Mouse (Mus musculus) heart, embryonic 12.5 days (tissue): Measurements from ENCODE around the gene Nkx2-5. TPM values are rescaled to one million over a fixed set of nuclear protein-coding genes. Genes with fewer than 3 reads are reported as not detected.
A peak's percentile ranks its signal among the peaks of the same experiment; 100 is the strongest.

Experiments used
- ATAC-seq: fragments of 200-750 bp; cut with Nextera tagmentation; 2 replicates; pipeline ENCODE4 v1.8.0; 2017; ENCODE audit warnings: moderate TSS enrichment, moderate library complexity; ENCODE audit not compliant: insufficient number of reproducible peaks, low FRiP score
- H3K27ac ChIP-seq: fragments of 300-500 bp; sonication (generic); 2 replicates; pipeline ENCODE4 v1.5.1; 2016; ENCODE audit warnings: mild to moderate bottlenecking, moderate library complexity; ENCODE audit not compliant: poor library complexity, severe bottlenecking
- H3K27me3 ChIP-seq: fragments of 300-500 bp; sonication (generic); replicated peaks from 2 replicates; pipeline ENCODE4 v1.6.1; 2016; ENCODE audit warnings: mild to moderate bottlenecking, moderate library complexity
- H3K36me3 ChIP-seq: fragments of 300-500 bp; sonication (generic); 2 replicates; pipeline ENCODE4 v1.6.1; 2016; ENCODE audit warnings: mild to moderate bottlenecking, moderate library complexity
- H3K4me1 ChIP-seq: fragments of 300-500 bp; sonication (generic); replicated peaks from 2 replicates; pipeline ENCODE4 v1.6.1; 2016; ENCODE audit warnings: mild to moderate bottlenecking
- H3K4me2 ChIP-seq: fragments of 300-500 bp; sonication (generic); 2 replicates; pipeline ENCODE4 v1.6.1; 2016; ENCODE audit warnings: mild to moderate bottlenecking, moderate library complexity
- H3K4me3 ChIP-seq: fragments of 300-500 bp; sonication (generic); 2 replicates; pipeline ENCODE4 v1.5.1; 2016; ENCODE audit warnings: mild to moderate bottlenecking
- H3K9ac ChIP-seq: fragments of 300-500 bp; sonication (generic); 2 replicates; pipeline ENCODE4 v1.6.1; 2016; ENCODE audit warnings: mild to moderate bottlenecking, moderate library complexity
- H3K9me3 ChIP-seq: fragments of 300-500 bp; sonication (generic); replicated peaks from 2 replicates; pipeline ENCODE4 v1.6.1; 2016; ENCODE audit warnings: mild to moderate bottlenecking, moderate library complexity
- WGBS: fragments of 180-500 bp; shearing (Covaris S2); methylation state at CpG from one replicate; pipeline ENCODE4 v1.1.7; 2016; 5-methylcytosine and 5-hydroxymethylcytosine counted together
- polyA plus RNA-seq: library from polyadenylated mRNA; unstranded; fragments of >200 nt; fragmentation: Nextera tagmentation; extraction: Ambion mirVana; gene quantifications from 2 replicates; pipeline ENCODE4 v1.2.1, GENCODE M21; 2016

The Nkx2-5 gene
- 200 and 212 TPM in 2 replicates for polyA plus RNA-seq

GRCm38 (mm10) chr17:26844909-26845148, at the start of gene Nkx2-5:
TSS of gene Nkx2-5 (minus strand) at chr17:26845009.
- peak within 1 kb of the TSS; percentile 82 for H3K4me2 ChIP-seq

GRCm38 (mm10) chr17:26894342-26894741, 49.5 kb upstream of the Nkx2-5 start:
- H3K9ac ChIP-seq = no peak overlapping the region
- no peaks in the 10 kb centered on the region for H3K27me3 ChIP-seq
- H3K27ac ChIP-seq = peak overlapping the region; percentile 86
- no peaks in the 10 kb centered on the region for H3K36me3 ChIP-seq
- H3K9me3 ChIP-seq = no peaks in the 10 kb centered on the region
- H3K4me2 ChIP-seq = no peak overlapping the region
- H3K4me3 ChIP-seq = no peak overlapping the region
- H3K4me1 ChIP-seq = peaks cover 47% of the 10 kb centered on the region
- WGBS = 79% methylated on average over 6 of the region's 6 CpGs
- ATAC-seq = no peak

More at GRCm38 (mm10) chr17:26844909-26845148, at the start of gene Nkx2-5:
- WGBS = 1% methylated on average over 5 of the region's 5 CpGs
- H3K4me1 ChIP-seq = peaks cover 15% of the 10 kb centered on the region; the same call in 1 of the 2 replicates
- peak within 1 kb of the TSS; percentile 77 for H3K4me3 ChIP-seq
- peak within 1 kb of the TSS; percentile 93 for H3K27ac ChIP-seq
- H3K9ac ChIP-seq = peak within 1 kb of the TSS; percentile 95
- no peak for ATAC-seq
- no peaks in the 10 kb centered on the region for H3K36me3 ChIP-seq
- H3K27me3 ChIP-seq = peaks cover 45% of the 10 kb centered on the region
- no peaks in the 10 kb centered on the region for H3K9me3 ChIP-seq

GRCm38 (mm10) chr17:26893492-26893891, 48.7 kb upstream of the Nkx2-5 start:
- Histone ChIP-seq H3K4me3 (no peak overlapping the region), H3K27ac (peak overlapping the region; percentile 86), H3K4me1 (peaks cover 48% of the 10 kb centered on the region), H3K36me3 (no peaks in the 10 kb centered on the region), H3K4me2 (0 out of 2 replicates have a peak overlapping the region, but pooled peaks have one; percentile 48), H3K9ac (peak overlapping the region; percentile 32; the same call in 1 of the 2 replicates), H3K27me3 (no peaks in the 10 kb centered on the region), H3K9me3 (no peaks in the 10 kb centered on the region)
- no peak for ATAC-seq
- WGBS = 41% methylated on average over 6 of the region's 6 CpGs

- WGBS = 23% methylated on average over 16 of the region's 16 CpGs
- H3K9ac ChIP-seq = 0 out of 2 replicates have a peak overlapping the region, but pooled peaks have one; percentile 7
- H3K4me2 ChIP-seq = peak overlapping the region; percentile 48
- peak; percentile 86 for ATAC-seq
- no peaks in the 10 kb centered on the region for H3K27me3 ChIP-seq
- H3K4me3 ChIP-seq = peak overlapping the region; percentile 9; the same call in 1 of the 2 replicates
- no peaks in the 10 kb centered on the region for H3K9me3 ChIP-seq
- H3K4me1 ChIP-seq = peaks cover 54% of the 10 kb centered on the region
- H3K36me3 ChIP-seq = no peaks in the 10 kb centered on the region
- peak overlapping the region; percentile 86 for H3K27ac ChIP-seq
Observed at GRCm38 (mm10) chr17:26892635-26893375, 48.0 kb upstream of the Nkx2-5 start.

GRCm38 (mm10) chr17:26887926-26888325, 43.1 kb upstream of the Nkx2-5 start:
- Histone ChIP-seq H3K27me3 (no peaks in the 10 kb centered on the region), H3K4me2 (no peak overlapping the region), H3K4me3 (no peak overlapping the region), H3K27ac (peak overlapping the region; percentile 55), H3K9ac (no peak overlapping the region), H3K9me3 (no peaks in the 10 kb centered on the region), H3K4me1 (peaks cover 52% of the 10 kb centered on the region), H3K36me3 (no peaks in the 10 kb centered on the region)
- no peak for ATAC-seq
- WGBS = 17% methylated on average over 3 of the region's 3 CpGs

- Histone ChIP-seq H3K9me3 (0 out of 2 replicates have a peak, but pooled peaks cover under 1% of the 10 kb centered on the region), H3K36me3 (peaks cover under 1% of the 10 kb centered on the region; the same call in 1 of the 2 replicates), H3K4me3 (peak overlapping the region; percentile 46), H3K27ac (peak overlapping the region; percentile 91; the same call in 1 of the 2 replicates), H3K4me2 (peak overlapping the region; percentile 73), H3K27me3 (no peaks in the 10 kb centered on the region), H3K9ac (peak overlapping the region; percentile 73; the same call in 1 of the 2 replicates), H3K4me1 (peaks cover 36% of the 10 kb centered on the region)
- WGBS = 8% methylated on average over 30 of the region's 30 CpGs
- ATAC-seq = peak; percentile 72
Observed at GRCm38 (mm10) chr17:26886047-26886749, 41.4 kb upstream of the Nkx2-5 start.

- Histone ChIP-seq H3K9me3 (0 out of 2 replicates have a peak, but pooled peaks cover 5% of the 10 kb centered on the region), H3K36me3 (peaks cover 6% of the 10 kb centered on the region; the same call in 1 of the 2 replicates), H3K9ac (peak overlapping the region; percentile 73), H3K4me1 (peaks cover 36% of the 10 kb centered on the region), H3K27me3 (no peaks in the 10 kb centered on the region), H3K4me2 (peak overlapping the region; percentile 73), H3K4me3 (peak overlapping the region; percentile 46), H3K27ac (peak overlapping the region; percentile 91)
- whole genome bisulfite sequencing = 17% methylated on average over 25 of the region's 25 CpGs
- ATAC-seq = peak; percentile 79
Observed at GRCm38 (mm10) chr17:26884995-26885926, 40.5 kb upstream of the Nkx2-5 start.

- peak overlapping the region; percentile 73; the same call in 1 of the 2 replicates for H3K9ac ChIP-seq
- peak overlapping the region; percentile 91; the same call in 1 of the 2 replicates for H3K27ac ChIP-seq
- H3K9me3 ChIP-seq = peaks cover 6% of the 10 kb centered on the region; the same call in 1 of the 2 replicates
- no peak overlapping the region for H3K4me3 ChIP-seq
- 0 out of 2 replicates have a peak overlapping the region, but pooled peaks have one; percentile 73 for H3K4me2 ChIP-seq
- peaks cover 36% of the 10 kb centered on the region for H3K4me1 ChIP-seq
- 71% methylated on average over 6 of the region's 6 CpGs for WGBS
- no peak for ATAC-seq
- H3K36me3 ChIP-seq = peaks cover 6% of the 10 kb centered on the region
- no peaks in the 10 kb centered on the region for H3K27me3 ChIP-seq
Observed at GRCm38 (mm10) chr17:26883585-26883984, 38.8 kb upstream of the Nkx2-5 start.

GRCm38 (mm10) chr17:26882706-26883105, 37.9 kb upstream of the Nkx2-5 start:
- peaks cover 32% of the 10 kb centered on the region for H3K4me1 ChIP-seq
- no peak overlapping the region for H3K4me3 ChIP-seq
- H3K27me3 ChIP-seq = no peaks in the 10 kb centered on the region
- peaks cover 6% of the 10 kb centered on the region for H3K36me3 ChIP-seq
- 63% methylated on average over 1 of the region's 1 CpGs for WGBS
- no peak overlapping the region; the same call in 1 of the 2 replicates for H3K27ac ChIP-seq
- H3K9ac ChIP-seq = no peak overlapping the region
- peaks cover 8% of the 10 kb centered on the region; the same call in 1 of the 2 replicates for H3K9me3 ChIP-seq
- ATAC-seq = no peak
- H3K4me2 ChIP-seq = no peak overlapping the region

GRCm38 (mm10) chr17:26879235-26879634, 34.4 kb upstream of the Nkx2-5 start:
- no peaks in the 10 kb centered on the region for H3K27me3 ChIP-seq
- no peak overlapping the region for H3K4me2 ChIP-seq
- 90% methylated on average over 6 of the region's 6 CpGs for WGBS
- H3K4me3 ChIP-seq = no peak overlapping the region
- H3K4me1 ChIP-seq = peaks cover 32% of the 10 kb centered on the region
- no peak for ATAC-seq
- H3K36me3 ChIP-seq = peaks cover 6% of the 10 kb centered on the region
- H3K9ac ChIP-seq = no peak overlapping the region
- H3K9me3 ChIP-seq = peaks cover 8% of the 10 kb centered on the region; the same call in 1 of the 2 replicates
- H3K27ac ChIP-seq = peak overlapping the region; percentile 55
